Mouse (Mus musculus) thymus, postnatal 25 days (tissue): ENCODE results near the gene Spin1.
"Not testable (repeated sequence)": the region's sequence is repeated elsewhere in the genome, so short reads cannot be mapped to it uniquely, and the experiment has no call there.

Source experiments
- DNase-seq: peaks from one replicate; pipeline ENCODE4 v3.0.0; 2022

Spin1 gene

DNA sequence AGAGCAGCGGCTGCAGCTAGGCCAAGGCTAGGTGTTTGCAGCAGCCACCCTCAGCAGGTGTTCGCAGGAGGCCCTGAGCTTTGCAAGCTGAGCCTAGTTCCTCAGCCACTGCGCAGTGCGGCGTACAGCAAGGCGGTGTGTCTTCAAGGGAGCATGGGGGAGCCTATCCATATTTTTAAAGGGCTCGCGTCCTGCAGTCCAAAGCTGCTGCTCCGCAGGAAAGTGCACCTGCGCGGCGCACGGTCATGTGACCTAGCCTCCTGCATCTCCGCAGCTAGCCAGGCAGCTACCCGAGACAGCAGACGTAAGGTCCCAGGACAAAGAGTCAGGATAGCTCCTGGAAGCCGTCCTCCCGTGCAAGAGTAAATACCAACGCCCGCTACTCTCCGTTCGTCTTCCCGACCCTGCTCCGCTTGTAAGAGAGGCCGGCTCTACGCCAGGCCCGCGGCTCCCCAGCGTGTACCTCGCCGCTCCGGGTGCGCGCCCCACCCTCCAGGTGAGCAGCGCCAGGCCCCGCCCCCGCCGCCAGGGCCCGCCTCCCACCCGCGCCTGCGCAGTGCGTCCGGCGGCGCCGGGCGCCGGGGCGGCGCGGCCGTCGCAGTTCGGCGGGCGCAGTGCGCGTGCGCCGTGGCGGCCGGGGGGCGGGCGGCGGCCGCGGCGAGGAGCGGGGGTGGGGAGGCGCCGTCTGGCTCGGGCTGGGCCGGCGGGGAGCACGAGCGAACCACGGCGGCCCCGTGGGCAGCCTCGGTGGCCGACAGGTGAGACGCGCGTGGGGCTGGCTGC, at the start of gene Spin1:
TSS of gene Spin1 (plus strand) at position 648 of the 783 bp plus-strand sequence.
- peak; percentile 90 for DNase-seq

DNA sequence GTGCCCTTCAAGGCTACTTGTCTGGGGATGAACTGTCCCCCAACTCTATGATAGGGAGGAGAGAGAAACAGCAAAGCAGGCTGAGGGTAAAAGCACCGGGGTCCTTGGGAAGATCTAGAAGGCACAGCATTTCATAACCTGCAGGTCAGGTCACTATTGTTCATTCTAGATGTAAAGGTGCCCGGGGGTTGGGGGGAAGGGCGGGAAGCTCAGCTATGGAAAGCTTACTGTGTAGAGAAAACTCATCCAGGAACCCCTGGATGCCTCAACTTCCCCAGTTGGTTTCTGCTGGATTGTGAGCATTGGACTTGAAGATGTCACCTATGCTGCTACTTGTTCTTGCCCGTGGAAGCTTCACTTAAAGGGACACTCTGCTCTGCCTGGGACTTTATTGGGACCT, 49.7 kb upstream of the Spin1 start:
- DNase-seq = no peak

DNA sequence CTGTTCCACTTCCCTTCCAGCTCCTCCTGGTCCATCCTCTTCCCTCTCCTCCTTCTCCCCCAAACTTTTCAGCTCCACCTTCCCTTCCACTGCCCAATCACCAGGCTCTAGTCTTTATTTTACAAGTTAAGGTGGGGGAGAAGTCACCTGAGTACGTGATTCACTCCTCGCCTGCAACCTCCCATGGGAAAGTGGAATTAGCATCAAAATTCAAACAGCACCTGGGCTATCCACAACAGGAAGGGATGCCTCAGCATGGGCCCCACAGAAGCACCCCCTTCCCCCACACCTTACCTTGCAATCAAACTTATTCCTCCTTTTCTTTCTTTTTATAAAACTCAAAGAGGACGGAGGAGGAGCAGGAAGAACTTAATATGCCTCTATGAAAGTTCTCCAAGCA, 48.3 kb upstream of the Spin1 start:
- DNase-seq = no peak

DNA sequence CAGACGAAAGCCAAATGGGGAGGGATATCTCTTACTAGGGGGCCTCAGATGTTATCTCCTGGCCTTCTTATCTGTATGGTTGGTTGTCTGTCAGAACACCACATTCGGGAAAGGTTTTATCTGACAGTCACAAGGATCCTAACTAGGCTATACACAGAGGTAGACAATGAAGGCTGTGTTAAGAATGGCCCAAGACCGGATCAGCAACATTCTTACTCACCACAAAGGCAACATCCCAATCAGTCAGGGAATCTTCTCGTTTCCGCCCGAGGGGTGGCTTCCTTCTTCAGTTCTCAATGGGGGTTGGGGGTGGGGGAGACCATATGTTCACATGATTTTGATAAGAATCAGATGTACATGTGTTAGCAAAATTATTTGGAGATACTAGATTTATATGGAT, 37.7 kb upstream of the Spin1 start:
- DNase-seq = no peak

DNA sequence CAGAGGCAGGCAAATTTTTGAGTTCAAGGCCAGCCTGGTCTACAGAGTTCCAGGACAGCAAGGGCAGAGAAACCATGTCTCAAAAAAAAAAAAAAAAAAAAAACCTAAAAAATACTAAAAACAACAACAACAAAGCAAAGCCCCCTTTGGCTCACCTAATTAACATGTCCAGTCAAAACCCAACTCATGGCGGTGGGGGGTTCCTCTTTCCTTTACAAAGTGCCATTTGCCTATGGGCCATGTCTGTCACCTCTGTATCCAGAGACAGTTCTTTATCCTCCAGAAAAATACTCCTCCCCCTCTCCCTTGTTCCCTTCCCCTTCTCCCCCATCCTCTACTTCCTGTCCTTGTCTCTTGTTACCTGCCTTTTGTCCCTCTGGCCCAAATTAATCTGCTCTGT, 37.0 kb upstream of the Spin1 start:
- no peak for DNase-seq

DNA sequence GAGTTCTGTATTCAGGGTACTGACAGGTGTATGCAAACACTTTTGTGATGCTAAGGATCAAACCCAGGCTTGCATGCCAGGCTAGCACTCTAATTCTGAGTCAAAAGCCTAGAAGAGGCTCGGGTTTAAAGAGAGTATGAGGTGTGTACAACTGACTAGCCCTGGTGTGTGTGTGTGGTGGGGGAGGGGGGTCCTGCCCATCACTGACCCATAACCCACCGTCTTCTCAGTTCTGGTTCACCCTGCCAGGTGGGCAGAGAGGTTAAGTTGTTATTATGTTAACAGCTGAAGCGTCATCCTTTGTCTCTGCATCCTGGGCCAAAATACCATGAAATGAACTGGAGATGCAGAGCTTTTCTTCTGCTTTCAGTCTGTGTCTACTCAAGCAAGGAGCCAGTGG, 36.3 kb upstream of the Spin1 start:
- no peak for DNase-seq

DNA sequence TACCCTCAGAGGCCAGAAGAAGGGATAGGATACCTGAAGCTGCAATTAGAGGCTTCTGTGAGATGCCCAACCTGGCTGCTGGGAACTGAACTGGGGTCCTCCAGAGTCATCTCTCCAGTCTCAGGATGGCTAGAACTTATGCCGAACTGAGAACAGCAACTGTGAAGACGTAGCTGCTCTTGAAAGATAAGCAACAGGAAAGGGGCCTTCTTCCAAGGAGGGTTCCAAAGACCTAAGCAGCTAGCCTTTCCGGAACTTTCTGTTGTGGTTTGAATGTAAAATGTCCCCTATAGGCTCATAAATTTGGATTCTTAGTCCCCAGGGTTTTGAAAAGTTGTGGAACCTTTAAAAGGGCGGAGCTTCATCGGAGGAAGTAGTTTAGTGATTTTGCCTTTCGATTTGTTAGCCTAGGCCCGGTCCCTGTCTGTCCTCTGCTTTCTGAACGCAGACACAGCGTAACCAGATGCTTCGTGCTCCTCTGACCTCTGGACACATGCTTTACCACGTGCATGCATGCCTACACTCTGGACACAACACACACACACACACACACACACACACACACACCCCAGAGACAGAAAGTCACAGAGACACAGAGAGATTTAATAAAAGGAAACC, 29.5 kb upstream of the Spin1 start:
- no peak for DNase-seq

DNA sequence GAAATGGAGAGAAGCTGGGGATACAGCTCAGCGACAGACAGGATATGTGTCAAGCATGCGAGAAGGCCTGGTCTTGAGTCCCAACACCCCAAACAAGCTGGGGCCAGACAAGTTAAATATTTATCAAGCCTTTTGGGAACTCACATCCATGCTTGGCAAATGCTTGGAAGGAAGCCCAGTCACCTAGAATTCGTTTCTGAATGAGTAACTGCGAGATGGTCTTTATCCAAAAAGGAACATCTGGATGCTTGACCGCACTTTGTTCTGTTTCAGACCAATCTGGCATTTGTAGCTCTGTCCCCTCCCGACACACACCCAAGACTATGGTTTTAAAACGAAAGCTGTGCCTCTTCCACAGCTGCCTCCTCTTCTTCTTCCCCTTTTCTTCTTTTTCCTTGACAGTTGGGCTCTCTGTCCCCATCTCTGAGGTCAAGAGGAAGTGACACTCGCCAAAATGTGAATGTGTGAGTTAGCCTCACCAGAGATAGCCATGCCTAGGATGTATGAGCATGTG, 28.9 kb upstream of the Spin1 start:
- no peak for DNase-seq

DNA sequence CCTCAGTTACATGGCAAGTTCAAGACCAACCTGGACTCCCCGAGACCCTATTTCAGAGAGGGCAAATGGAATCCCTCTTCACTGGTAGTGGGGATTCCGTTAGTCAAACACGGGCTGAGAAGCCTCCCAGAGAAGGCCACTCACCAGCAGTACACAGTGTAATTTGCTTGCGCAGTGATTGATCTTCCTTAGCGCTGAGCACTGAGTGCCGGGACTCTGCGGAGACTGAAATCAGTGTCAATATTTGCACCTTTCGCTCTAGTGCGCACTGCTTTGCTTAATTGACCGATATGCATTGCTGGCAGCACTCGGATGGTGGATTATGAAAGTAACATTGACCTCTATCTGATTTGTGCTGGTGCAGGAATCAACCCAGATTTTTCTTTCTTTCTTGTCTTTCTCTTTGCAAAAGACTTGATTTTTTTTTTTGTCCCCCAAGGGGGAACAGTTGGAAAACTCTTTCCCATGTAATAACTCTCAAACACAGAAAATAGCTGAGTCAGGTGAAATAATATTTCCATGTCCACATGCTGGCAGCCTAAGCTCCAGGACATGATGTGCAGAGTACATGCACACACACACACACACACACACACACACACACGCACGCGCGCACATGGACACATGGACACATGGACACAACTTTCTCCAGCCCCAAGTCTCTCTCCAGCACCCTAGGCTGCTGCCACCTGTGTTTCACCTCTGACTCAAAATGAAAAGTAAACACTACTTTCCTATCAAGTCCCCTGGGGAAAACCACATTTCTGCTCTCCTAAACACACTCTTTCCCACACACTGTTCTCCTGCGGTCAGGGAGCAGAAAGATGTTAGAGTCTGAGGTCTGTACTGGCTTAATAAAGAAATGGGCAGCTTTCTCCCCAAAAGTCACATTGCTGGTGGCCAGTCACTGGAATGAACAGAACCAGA, 27.5 kb upstream of the Spin1 start:
- no peak for DNase-seq

DNA sequence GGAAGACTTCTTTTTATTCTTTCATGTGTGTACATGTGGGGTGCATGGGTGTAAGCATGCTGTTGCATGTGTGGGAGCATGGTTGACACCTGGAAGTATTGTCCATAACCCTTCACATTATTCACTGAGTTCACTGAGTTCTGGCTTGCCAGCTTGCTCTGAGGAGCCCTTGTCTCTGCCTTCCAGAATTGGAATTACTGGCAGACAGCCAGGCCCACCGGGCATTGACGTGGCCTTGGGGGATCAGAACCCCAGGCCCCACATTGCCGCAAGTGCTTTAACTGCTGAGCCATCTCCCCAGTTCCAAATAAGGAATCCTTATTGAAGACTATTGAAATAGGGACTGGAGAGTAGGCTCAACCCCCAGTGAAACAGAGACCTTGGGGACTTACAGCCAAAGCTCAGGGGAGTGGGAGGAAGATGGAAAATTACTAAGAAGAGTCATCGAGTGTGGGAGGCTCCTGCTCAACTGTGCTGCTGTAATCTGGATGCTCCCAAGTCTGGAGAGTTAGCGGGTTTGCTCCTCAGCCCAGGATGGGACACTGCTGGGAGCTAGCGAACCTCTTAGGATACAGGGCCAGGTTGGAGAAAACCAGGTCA, 26.5 kb upstream of the Spin1 start:
- DNase-seq = no peak

DNA sequence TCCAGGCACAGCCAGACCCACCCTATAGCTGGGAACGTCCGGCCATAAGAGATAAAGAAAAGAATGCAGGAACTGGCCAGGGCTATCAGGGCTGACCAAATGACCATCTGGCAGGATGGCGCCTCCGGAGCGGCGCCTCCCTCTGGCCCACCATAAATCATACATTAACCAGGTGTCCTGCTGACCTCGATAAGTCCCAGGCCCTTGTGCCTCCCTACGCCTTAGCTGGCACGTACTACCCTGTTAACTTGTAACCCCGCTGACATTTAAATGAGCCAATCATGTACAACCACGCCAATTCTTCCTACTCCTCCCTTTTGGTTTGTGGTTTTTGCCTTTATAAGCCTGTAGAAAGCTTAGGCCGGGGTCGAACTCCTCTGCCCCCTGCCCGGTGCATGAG, 24.5 kb upstream of the Spin1 start:
- DNase-seq = not testable (repeated sequence)

DNA sequence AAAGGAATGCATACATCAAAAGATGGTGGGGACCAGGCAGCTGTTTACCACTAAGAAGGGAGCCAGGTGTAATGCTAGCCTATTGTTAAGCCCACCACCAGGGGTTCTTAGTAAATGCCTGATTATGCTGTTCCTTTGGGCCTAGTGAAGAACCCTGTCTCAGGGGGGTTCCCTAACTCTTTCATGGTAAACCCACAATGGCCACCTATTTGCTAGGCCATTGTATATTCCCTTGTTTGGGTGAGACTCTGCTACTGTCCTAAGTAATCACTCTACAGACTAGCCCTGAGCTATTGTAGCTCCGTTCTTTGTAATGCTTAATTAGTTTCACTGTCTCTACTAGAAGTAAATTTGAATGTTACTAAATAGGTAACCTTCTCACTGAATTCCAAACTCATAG, 22.1 kb upstream of the Spin1 start:
- not testable (repeated sequence) for DNase-seq

DNA sequence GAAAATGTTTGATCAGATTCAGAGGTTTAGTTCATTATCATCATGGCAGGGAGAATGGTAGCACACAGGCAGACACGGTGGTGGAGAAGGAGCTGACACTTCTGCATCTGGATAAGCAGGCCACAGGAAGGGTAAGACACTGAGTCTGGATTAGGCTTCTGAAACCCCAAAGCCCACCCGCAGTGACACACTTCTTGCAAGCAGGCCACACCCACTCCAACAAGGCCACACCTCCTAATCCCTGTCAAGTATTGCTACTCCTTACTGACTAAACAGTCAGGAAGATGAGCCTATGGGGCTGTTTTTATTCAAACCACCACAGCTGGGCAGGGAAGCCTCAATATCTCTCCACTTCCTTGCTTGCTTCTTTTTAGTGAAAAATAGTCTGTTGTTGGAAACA, 19.9 kb upstream of the Spin1 start:
- no peak for DNase-seq

DNA sequence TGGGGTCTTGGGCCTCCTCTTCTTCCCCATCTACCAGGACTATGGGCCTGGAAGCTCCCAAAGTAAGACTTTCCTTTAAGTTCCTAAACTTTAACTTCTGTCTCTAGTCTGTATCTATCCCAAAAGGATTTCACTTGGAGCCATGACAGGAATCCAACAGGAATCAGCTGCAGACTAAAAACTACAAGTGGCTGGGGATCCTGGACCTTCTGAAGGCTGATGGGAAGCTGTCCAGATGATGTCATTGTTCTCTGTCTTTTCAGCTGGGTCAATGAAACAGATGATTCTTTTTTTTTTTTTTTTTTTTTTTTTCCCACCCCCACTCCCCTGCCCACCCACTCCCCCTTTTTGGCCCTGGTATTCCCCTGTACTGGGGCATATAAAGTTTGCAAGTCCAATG, 16.4 kb upstream of the Spin1 start:
- no peak for DNase-seq

DNA sequence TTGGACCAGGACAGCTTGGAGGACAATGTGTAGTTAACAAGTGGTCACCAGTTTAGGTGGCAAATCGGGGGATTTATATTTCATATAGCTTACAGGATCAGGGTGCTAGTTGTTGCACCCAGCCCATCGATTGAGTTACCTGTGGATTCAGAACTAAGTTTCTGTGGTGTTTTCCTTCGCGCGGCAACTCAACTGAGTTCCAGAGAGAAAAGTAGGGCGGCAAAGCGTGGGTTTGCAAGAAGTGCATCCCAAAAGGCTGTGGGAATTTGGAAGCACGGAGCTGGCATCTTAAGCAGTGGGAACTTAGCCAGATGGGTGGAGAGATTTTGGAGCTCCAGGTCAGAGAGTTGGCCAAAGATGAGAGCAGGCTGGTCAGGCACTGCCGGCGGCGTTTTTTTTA, 14.7 kb upstream of the Spin1 start:
- no peak for DNase-seq

DNA sequence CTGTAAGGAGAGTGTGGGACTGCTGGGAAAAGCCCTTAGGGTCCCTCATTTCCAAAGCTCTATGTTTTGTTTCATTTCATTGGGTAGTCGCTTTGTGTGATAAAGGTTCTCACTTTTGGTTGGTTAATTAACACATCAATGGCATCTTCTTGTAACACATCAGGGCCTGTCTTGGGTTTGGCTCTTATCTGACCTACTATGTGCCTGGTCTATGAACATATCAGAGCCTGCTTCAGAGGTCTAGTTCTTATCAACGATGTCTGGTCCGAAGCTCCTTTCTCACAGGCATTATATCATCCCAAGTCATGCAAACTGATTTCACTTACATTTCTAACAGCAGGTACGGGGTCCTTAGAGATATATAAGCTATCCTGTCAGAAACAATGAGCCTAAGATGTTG, 13.4 kb upstream of the Spin1 start:
- no peak for DNase-seq

DNA sequence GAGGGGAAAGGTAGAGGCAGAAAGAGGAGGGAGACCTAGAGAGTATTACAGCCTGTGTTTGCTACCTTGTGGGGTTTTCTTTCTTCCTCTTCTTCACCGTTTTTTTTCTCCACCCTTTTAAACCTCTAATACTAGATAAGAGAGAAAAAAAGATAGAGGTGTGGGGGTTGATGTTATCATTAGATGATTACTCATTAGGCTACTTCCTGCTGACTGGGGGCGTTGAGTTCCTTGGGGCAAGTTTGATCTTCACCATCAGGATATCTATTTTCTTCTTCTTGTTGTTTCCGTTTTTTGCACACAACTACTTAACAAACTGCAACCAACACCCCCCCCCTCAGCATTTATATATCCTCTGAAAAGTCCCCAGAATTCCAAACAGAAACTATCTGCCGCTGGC, 12.5 kb upstream of the Spin1 start:
- DNase-seq = no peak

DNA sequence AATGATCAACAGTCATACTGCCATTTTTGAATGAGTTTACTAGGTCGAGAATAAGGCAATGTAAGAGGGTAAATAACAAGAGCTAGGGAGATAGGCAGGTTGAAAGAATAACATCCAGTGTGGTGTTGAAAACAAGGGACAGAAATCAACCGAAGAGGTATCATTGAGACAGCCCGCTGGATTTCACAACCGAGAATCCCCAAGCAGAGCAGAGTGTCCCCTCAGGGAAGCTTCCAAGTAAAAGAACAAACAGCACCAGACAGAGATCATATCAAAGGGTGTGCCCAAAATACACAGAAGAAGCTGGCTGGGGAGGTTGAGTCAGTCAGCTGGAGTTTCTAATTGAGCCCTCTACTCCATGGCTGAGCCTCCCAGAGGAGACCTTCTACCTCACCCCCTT, 11.6 kb upstream of the Spin1 start:
- no peak for DNase-seq

DNA sequence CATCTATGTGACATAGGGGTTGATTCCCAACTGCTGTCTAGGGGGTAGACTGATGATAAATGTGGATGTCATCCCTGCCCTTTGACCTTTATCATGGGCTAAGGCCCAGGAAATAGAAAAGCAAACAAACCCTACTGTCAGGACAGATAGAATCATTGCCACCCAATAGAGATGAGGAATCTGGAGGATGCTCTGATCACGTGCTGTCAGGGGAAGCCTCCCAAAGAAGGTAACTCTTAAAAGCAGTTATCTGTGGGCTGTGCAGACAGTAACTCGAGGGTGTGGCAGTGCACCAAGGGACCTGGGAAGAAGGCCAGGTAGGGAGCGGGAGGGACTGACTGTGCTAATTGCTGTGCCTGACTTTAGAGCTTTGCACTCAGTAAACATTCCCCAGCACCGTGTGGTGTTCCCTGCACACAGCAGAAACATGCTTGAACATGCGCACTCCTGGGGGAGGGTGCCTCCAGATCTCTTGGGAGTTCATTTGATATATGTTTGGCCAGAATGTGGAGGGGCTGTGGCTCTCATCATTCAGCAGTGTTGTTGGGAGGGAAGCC, 10.5 kb upstream of the Spin1 start:
- no peak for DNase-seq

DNA sequence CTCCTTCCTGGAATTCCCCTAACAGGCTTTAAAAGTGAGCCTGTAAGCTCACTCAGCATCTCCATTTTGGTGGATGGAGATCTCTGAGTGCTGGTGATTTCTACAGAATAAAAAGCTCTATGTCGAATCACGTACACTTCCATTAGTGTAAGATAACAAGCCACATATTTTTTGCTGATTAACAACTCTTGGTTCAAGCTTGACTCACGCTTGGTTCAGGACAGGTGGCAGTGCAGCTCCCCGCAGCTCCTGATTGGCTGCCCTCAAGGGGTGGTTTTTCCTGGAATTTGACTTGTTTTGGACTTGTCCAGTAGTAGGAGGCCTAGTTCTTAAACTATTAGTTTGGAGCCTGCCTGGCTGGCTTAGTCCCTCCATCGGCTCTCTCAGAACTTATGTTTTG, 7.2 kb upstream of the Spin1 start:
- DNase-seq = no peak

DNA sequence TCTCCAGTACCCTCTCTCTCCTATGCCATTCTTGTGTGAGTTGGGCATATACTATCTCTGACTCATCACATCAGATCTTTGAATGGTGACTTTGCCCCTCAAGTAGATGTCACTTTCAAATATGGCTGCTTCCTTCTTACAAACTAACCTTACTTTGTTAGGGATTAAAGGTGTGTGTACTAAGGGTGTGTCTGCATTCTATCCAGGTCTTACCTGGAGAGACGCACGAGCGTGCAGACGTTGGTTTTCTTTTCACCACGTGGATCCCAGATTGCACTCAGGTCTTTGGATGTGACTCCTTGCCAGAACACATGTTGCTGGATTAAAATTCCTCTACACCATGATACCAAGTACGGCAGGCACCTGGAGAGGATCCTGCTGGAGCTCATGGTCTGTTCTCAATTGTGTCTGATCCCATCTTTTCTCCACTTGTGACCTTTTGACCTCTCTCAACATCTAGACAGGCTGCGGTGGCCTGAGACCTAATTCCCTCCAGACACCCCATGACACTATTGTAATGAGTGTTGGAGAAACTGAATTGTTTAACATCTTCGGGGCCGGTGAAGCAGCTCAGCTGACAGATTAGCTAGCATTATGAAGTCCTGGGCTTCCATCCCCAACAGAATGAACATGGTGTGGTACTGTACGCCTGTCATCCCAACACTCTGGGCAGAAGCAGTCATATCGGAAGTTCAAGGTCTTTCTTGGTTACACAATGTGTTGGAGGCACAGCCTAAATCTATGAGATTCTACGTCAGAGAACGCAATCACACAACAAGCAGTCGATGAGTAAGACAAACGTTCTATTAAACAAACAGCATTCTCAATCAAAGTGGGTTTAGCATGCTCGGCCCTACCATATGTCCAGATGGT, 6.1 kb upstream of the Spin1 start:
- no peak for DNase-seq

DNA sequence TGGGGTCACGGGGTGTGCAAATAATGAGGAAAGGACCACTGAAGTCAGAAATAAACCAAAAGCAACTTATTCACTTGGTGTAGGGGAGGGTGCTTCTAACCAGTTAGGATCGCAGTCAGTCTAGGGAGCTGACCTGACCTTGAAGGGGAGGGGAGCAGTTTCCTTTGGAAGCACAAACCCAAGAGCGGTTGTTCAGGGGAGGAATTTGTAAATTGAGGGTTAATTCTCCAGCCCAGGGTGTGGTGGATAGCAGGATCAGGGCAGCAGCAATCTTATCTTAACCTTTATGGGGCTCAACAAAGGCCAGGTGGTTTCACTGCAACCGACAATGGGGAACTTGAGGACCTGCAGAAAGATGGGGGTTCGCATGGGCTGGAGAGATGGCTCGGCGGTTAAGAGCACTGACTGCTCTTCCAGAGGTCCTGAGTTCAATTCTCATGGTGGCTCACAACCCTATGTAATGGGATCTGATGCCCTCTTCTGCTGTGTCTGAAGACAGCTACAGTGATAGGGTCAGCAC, 5.4 kb upstream of the Spin1 start:
- no peak for DNase-seq
